Mouse (Mus musculus): ENCODE data around the gene Pde10a. TPM values are rescaled to one million over a fixed set of nuclear protein-coding genes. Genes with fewer than 3 reads are reported as not detected.

The Pde10a gene
- polyA plus RNA-seq (2015; fragmentation: Nextera tagmentation; extraction: Ambion mirVana), result 1.4 and 1.5 TPM in 2 replicates

DNA sequence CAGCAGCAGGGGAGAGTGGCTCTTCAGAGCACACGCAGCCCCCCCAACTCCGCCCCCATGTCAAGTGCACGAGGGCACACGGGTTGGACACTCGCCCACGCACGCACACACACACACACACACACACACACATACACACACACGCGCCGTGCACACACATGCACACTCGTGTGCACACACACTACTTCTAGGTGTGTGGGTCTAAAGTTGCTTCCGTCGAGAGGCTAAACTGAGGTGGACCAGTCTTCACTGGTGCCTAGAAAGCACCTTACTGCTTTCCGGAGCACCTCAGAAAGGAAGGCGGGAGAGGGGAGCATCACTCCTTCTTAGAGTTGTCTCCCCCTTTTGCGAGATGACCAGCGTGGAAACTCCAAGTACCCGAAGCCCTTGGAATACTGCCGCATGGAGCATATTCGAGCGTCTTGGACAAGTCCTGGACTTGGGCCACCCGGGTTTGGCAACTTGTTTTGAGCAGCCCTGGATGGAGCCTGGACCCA is at the start of gene Pde10a:
Gene Pde10a (plus strand): TSS at position 148 of the 497 bp plus-strand sequence.
- Histone ChIP-seq H3K27ac (no peak within 1 kb of the TSS), H3K9ac (peak within 1 kb of the TSS; percentile 39), H3K27me3 (replicated peaks) (peaks cover 59% of the 10 kb centered on the region), H3K4me3 (replicated peaks) (peak within 1 kb of the TSS; percentile 47), H3K4me2 (replicated peaks) (peak within 1 kb of the TSS; percentile 97), H3K36me3 (no peaks in the 10 kb centered on the region), H3K4me1 (replicated peaks) (peaks cover 15% of the 10 kb centered on the region), H3K9me3 (no peaks in the 10 kb centered on the region)
- WGBS, result 3% methylated on average over 22 of the region's 22 CpGs
- peak; percentile 48; the same call in 1 of the 2 replicates for ATAC-seq

DNA sequence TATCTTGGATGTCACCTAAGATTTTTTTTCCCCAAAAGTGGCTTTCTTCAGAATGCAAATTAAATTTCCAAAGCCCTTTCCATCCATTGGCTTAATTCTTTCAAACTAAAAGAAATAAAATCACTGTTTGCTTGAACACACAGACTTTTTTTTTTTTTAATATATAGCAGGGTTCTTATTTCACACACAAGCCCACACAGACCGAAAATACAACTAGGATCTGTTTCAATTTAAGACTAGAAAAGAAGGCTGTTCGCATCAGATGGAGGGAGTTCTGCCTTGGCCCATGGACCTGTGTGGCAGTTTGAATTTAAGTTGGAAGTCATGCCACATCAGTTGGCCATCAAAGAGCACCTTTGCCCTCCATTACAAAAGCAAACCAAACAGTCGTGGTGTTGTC is 46.6 kb upstream of the Pde10a start:
- H3K4me2 ChIP-seq (replicated peaks), result no peak overlapping the region
- no peaks in the 10 kb centered on the region for H3K36me3 ChIP-seq
- no peaks in the 10 kb centered on the region; the same call in 1 of the 2 replicates for H3K27me3 ChIP-seq (replicated peaks)
- H3K9ac ChIP-seq, result no peak overlapping the region
- no peak overlapping the region for H3K4me3 ChIP-seq (replicated peaks)
- no peak for ATAC-seq
- WGBS, result 77% methylated on average over 3 of the region's 3 CpGs
- H3K9me3 ChIP-seq, result no peaks in the 10 kb centered on the region
- H3K4me1 ChIP-seq (replicated peaks), result no peaks in the 10 kb centered on the region
- H3K27ac ChIP-seq, result no peak overlapping the region

DNA sequence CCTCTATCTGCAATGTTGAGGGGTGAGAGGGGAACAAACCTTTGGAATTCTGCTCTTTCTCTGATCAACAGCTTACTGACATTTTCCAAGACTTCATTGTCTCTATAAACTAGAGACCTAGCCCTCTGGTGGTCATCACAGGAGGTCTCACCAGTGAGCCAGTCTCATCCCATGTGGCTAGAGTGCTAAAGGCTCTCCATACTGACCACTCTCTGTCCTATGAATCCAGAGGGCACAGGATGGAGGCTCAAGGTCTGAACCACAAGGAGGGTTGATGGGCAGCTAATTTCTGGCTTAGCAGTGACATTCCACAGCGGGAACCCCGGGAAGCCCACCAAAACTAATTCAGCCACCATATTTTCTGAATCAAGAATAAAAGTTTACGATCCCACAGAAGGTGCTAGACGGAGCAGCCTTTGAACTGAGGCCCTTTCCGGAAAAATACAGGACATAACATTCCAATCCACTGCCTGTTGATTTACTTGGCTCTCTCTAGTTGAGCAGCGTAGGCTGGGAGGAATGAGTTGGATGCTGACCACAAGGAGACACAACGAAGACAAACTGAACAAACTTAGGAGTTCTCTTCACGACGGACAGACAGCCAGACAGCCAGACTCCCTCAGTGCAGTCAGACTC is 45.6 kb upstream of the Pde10a start:
- H3K36me3 ChIP-seq, result no peaks in the 10 kb centered on the region
- ATAC-seq, result no peak
- WGBS, result 68% methylated on average over 9 of the region's 9 CpGs

DNA sequence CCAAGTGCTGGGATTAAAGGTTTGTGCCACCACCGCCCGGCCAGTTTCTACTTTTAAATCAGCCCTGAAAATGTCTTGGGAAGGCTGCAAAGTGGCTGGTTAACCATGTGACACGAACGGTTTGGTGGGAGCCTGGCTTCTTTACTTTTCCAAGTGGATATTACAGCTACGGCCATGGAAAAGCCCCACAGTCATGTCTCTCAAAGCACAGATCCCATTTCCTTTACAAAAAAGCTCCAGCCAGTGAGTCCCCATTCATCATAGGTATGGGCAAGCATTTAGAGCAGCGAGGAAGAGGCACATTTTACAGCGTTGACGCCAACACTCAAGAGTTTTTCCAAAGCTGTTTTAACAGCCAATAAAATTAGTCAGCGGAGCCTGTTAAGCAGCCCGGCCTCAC is 43.4 kb upstream of the Pde10a start:
- ATAC-seq, result no peak
- H3K4me1 ChIP-seq (replicated peaks), result no peaks in the 10 kb centered on the region
- no peak overlapping the region for H3K4me2 ChIP-seq (replicated peaks)
- H3K27me3 ChIP-seq (replicated peaks), result no peaks in the 10 kb centered on the region; the same call in 1 of the 2 replicates
- WGBS, result 69% methylated on average over 10 of the region's 10 CpGs
- no peak overlapping the region for H3K4me3 ChIP-seq (replicated peaks)
- no peaks in the 10 kb centered on the region for H3K9me3 ChIP-seq
- H3K9ac ChIP-seq, result no peak overlapping the region
- H3K36me3 ChIP-seq, result no peaks in the 10 kb centered on the region
- H3K27ac ChIP-seq, result no peak overlapping the region

More for the DNA sequence above, 45.6 kb upstream of the Pde10a start:
- Histone ChIP-seq H3K4me2 (replicated peaks) (no peak overlapping the region), H3K9me3 (no peaks in the 10 kb centered on the region), H3K9ac (no peak overlapping the region), H3K4me1 (replicated peaks) (no peaks in the 10 kb centered on the region), H3K27me3 (replicated peaks) (no peaks in the 10 kb centered on the region; the same call in 1 of the 2 replicates), H3K27ac (no peak overlapping the region), H3K4me3 (replicated peaks) (no peak overlapping the region)

DNA sequence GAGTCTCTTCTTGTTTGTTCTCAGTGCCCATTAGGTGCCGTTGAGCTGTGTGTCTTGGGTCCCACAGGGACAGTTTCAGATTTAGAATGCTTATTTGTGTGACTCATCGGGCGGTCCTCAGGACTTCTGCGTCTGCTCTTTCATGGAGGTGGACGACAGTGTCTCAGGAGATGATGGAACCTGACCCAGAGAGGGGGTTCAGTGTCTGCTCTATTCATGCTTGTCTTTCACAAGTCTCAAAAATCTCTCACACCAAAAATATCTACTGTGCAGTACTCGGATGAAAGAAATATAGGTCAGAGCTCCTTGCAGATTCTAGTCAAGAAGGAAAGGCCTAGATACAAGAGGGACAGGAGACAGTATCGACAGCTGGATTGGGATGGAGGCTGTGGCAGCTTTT is 42.3 kb upstream of the Pde10a start:
- WGBS, result 88% methylated on average over 7 of the region's 7 CpGs
- Histone ChIP-seq H3K9me3 (no peaks in the 10 kb centered on the region), H3K4me3 (replicated peaks) (no peak overlapping the region), H3K4me1 (replicated peaks) (no peaks in the 10 kb centered on the region), H3K36me3 (no peaks in the 10 kb centered on the region), H3K4me2 (replicated peaks) (no peak overlapping the region), H3K27me3 (replicated peaks) (no peaks in the 10 kb centered on the region; the same call in 1 of the 2 replicates), H3K27ac (no peak overlapping the region), H3K9ac (no peak overlapping the region)
- ATAC-seq, result no peak

DNA sequence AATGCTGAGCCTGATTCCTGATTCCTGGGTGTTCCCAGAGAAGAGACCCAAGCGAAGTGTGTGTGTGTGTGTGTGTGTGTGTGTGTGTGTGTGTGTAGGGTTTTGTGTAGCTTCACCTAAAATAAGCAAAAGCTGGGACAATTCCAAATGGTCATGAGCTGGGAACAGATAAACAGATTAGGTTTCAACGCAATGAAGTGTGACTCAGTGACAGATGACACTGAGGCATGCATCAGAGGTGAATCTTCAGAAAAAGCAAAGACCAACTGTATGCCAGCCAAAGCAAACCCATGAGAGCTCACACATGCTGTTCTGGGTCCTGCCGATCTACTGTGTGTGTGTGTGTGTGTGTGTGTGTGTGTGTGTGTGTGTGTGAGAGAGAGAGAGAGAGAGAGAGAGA is 40.9 kb upstream of the Pde10a start:
- 42% methylated on average over 3 of the region's 3 CpGs for WGBS
- H3K27ac ChIP-seq, result no peak overlapping the region
- H3K4me3 ChIP-seq (replicated peaks), result no peak overlapping the region
- H3K4me1 ChIP-seq (replicated peaks), result no peaks in the 10 kb centered on the region
- no peaks in the 10 kb centered on the region for H3K27me3 ChIP-seq (replicated peaks)
- no peaks in the 10 kb centered on the region for H3K9me3 ChIP-seq
- no peak overlapping the region for H3K4me2 ChIP-seq (replicated peaks)
- H3K36me3 ChIP-seq, result no peaks in the 10 kb centered on the region
- no peak overlapping the region for H3K9ac ChIP-seq
- no peak for ATAC-seq

DNA sequence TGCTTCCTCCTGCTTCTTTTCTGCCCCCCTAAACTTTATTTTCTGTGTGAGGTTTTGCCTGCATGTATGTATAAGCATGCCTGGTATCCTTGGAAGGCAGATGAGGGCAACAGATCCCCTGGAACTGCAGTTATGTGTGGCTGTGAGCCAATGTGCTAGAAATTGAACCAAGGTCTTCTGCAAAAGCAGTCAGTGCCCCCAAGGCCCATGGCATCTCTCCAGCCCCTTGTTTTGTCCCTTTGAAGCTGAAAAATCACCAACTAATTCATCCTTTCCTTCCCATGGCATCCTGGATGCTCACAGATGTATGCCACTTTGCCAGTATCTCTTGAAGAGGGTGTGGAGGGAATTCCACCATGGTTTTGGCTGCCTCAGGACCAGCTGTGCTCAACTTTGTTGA is 40.0 kb upstream of the Pde10a start:
- Histone ChIP-seq H3K9ac (no peak overlapping the region), H3K4me1 (replicated peaks) (no peaks in the 10 kb centered on the region), H3K4me3 (replicated peaks) (no peak overlapping the region), H3K27ac (no peak overlapping the region), H3K4me2 (replicated peaks) (no peak overlapping the region), H3K36me3 (no peaks in the 10 kb centered on the region), H3K27me3 (replicated peaks) (no peaks in the 10 kb centered on the region), H3K9me3 (no peaks in the 10 kb centered on the region)
- ATAC-seq, result no peak

DNA sequence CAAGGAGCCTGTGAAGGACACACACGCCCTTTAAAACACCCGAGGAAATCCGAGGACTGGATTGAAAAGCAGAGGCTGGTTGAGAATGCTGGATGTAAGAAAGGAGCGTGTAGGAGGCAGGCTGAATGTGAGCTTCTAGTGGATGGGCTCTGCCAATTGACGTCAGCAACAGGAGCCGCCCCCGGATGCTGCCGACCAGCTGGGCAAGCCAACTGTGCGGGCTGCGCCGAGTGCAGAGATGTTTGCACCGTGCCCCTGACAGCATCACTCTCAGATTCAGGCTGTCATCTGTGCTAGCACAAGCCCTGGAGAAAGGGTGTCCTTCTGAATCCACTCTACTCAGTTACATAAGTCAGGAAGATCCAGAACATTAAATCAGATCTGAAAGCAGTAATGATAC is 37.3 kb upstream of the Pde10a start:
- H3K4me1 ChIP-seq (replicated peaks), result no peaks in the 10 kb centered on the region
- WGBS, result 62% methylated on average over 12 of the region's 12 CpGs
- H3K27me3 ChIP-seq (replicated peaks), result no peaks in the 10 kb centered on the region
- H3K9ac ChIP-seq, result no peak overlapping the region
- no peak overlapping the region for H3K4me2 ChIP-seq (replicated peaks)
- H3K9me3 ChIP-seq, result no peaks in the 10 kb centered on the region
- H3K36me3 ChIP-seq, result no peaks in the 10 kb centered on the region
- ATAC-seq, result no peak
- H3K27ac ChIP-seq, result no peak overlapping the region
- H3K4me3 ChIP-seq (replicated peaks), result no peak overlapping the region

DNA sequence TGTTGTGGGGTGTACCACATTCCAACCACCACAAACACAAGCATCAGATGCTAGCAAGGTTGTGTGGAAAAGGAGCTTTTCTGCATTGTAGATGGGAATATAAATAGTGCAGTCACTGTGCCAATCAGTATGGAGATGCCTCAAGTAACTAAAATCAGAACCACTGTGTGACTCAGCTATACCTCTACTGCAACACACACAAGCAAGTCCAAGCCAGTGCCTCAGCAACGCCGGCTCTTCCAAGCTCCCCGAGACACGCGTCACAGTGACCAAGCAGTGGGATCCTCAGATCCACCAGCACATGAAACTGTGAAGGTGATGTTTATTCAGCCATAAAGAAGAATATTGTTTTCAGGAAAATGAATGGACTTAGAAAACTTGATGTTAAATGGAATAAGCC is 34.2 kb upstream of the Pde10a start:
- Histone ChIP-seq H3K36me3 (no peaks in the 10 kb centered on the region), H3K9ac (no peak overlapping the region), H3K9me3 (no peaks in the 10 kb centered on the region), H3K4me2 (replicated peaks) (no peak overlapping the region), H3K27ac (no peak overlapping the region), H3K4me1 (replicated peaks) (no peaks in the 10 kb centered on the region), H3K4me3 (replicated peaks) (no peak overlapping the region), H3K27me3 (replicated peaks) (no peaks in the 10 kb centered on the region)
- no peak for ATAC-seq
- 92% methylated on average over 5 of the region's 5 CpGs for WGBS

DNA sequence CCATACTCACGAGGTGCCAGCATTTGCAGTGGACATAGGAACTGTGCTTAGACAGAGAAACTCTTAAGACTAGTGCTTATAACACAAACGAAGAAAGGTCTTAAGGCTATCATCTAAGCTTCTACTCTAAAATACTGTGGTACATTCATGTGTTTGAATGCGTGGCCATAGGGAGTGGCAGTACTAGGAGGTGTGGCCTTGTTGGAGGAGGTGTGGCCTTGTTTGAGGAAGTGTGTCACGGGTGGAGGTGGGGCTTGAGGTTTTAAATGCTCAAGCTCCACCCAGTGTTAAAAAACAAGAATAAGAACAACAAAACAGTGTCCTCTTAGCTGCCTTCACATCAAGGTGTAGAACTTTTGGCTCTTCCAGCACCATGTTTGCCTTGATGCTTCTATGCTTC is 31.7 kb upstream of the Pde10a start:
- H3K27ac ChIP-seq, result no peak overlapping the region
- WGBS, result 87% methylated on average over 4 of the region's 4 CpGs
- no peaks in the 10 kb centered on the region for H3K36me3 ChIP-seq
- H3K4me2 ChIP-seq (replicated peaks), result no peak overlapping the region
- no peaks in the 10 kb centered on the region for H3K27me3 ChIP-seq (replicated peaks)
- no peak for ATAC-seq
- no peaks in the 10 kb centered on the region for H3K9me3 ChIP-seq
- no peak overlapping the region for H3K9ac ChIP-seq
- H3K4me1 ChIP-seq (replicated peaks), result no peaks in the 10 kb centered on the region
- H3K4me3 ChIP-seq (replicated peaks), result no peak overlapping the region

DNA sequence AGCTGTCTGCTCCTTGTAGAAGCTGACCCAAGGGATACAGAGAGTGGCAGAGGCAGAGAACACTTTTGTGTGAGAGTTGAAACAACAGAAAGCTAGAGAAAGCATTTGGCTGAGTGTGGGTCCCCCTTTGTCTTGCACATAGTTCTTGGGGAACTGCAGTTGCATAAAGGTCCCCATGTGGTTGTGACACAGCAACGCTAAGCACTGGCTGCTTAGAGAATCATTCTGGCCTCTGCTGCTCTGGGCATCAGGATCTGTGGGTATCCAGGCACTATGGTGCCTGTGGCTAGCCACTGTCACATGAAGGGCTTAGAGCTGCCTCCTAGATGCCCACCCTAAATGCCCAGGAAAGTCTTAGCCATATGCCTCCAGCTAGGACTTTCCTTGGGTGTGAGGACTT is 27.0 kb upstream of the Pde10a start:
- no peak for ATAC-seq
- H3K9me3 ChIP-seq, result no peaks in the 10 kb centered on the region
- no peak overlapping the region for H3K4me2 ChIP-seq (replicated peaks)
- H3K4me3 ChIP-seq (replicated peaks), result no peak overlapping the region
- no peak overlapping the region for H3K27ac ChIP-seq
- H3K36me3 ChIP-seq, result no peaks in the 10 kb centered on the region
- H3K27me3 ChIP-seq (replicated peaks), result no peaks in the 10 kb centered on the region; the same call in 1 of the 2 replicates
- H3K9ac ChIP-seq, result no peak overlapping the region
- H3K4me1 ChIP-seq (replicated peaks), result no peaks in the 10 kb centered on the region
- WGBS, result 81% methylated on average over 1 of the region's 1 CpGs

DNA sequence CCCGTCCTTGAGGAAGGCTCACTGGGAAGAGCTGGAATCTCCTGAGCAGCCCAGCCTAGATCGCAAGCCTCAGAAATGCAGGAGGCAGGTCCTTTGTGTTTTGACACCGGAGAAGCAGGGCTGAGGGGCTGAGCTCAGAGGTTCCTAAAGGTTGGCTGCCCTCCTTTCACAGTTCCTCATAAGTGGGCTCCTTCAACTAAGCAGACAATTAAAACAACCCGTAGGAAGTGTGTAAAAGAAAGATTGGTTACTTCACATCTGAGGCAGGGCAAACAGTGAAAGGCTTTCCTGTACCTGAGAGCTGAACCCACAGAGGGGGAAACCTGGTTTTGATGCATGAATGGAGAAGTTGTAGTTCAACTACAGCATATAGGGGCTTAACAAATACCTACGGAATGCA is 26.5 kb upstream of the Pde10a start:
- H3K36me3 ChIP-seq, result no peaks in the 10 kb centered on the region
- H3K9ac ChIP-seq, result no peak overlapping the region
- no peak overlapping the region for H3K27ac ChIP-seq
- H3K4me3 ChIP-seq (replicated peaks), result no peak overlapping the region
- no peaks in the 10 kb centered on the region; the same call in 1 of the 2 replicates for H3K27me3 ChIP-seq (replicated peaks)
- ATAC-seq, result no peak
- H3K9me3 ChIP-seq, result no peaks in the 10 kb centered on the region
- WGBS, result 56% methylated on average over 5 of the region's 5 CpGs
- H3K4me1 ChIP-seq (replicated peaks), result no peaks in the 10 kb centered on the region
- H3K4me2 ChIP-seq (replicated peaks), result no peak overlapping the region

DNA sequence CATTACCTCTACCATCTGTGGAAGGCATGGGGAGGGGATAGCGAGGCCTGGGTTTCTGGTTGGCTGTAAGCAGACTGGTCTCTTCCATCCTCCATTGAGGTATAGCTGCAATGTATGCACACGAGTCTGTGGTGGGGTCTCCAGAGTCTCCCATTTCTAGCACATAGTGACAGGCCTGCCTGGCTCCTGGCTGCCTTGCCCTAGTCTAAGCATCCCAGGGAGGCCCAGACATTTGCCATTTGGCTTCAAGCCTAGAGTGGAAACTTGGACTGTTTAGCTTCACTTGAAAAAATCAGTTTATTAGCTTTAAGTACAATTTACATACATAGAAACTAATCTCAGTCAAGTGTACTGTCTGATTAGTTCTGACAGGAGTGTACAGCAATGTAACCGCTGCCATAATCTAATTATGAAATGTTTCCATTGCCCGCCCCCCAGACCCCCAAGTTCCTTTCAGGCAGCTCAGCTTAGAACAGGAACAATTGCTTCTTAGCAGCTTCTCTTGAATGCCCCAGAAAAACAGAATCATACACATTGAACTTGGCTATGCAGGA is 25.5 kb upstream of the Pde10a start:
- Histone ChIP-seq H3K4me1 (replicated peaks) (no peaks in the 10 kb centered on the region), H3K9ac (no peak overlapping the region), H3K27me3 (replicated peaks) (no peaks in the 10 kb centered on the region; the same call in 1 of the 2 replicates), H3K9me3 (no peaks in the 10 kb centered on the region), H3K27ac (no peak overlapping the region), H3K4me2 (replicated peaks) (no peak overlapping the region), H3K4me3 (replicated peaks) (no peak overlapping the region), H3K36me3 (no peaks in the 10 kb centered on the region)
- WGBS, result 60% methylated on average over 4 of the region's 4 CpGs
- ATAC-seq, result no peak
